Mouse (Mus musculus) midbrain, embryonic 10.5 days (tissue): ENCODE data around the gene Gm10118. TPM values are rescaled to one million over a fixed set of nuclear protein-coding genes. Genes with fewer than 3 reads are reported as not detected.

ENCODE experiments used
- polyA plus RNA-seq: library from polyadenylated mRNA; unstranded; fragments of >200 nt; fragmentation: Nextera tagmentation; extraction: Ambion mirVana; gene quantifications from 2 replicates; pipeline ENCODE4 v1.2.1, GENCODE M21; 2016

The Gm10118 gene
- polyA plus RNA-seq, 1 experiment from 2014 or later, result not detected

Other genes starting within 250 kb of the Gm10118 start
- 0.96 and 1.8 TPM in 2 replicates for gene Lrrtm3, start 162.8 kb upstream of the Gm10118 start, polyA plus RNA-seq